ENCODE assay signal across 13 mouse cellular contexts in the genomic region with DNA sequence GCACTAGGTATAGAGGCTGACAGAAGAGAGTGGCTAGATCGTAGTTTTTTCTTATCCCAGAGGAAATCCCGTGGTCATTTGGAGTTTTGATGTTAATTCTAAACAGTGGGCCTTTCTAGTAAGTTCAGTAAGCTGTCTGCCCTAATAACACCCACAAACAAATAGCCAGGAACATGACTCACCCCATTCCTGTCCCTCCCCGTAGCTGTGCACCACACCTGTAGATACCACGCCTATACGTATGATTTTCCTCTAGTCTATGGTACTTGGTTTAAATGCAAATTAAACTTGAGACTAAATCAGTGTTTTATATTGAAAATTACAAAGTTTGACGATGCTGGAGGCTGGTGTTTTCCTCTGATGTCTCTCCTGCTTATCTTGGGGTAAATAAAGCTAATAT.
DNase-seq lines count a peak whose midpoint lies in the region; ATAC-seq and TF ChIP-seq lines count a peak whose summit lies in the region.
"Had no signal": no experiment of that assay in that cellular context is flagged by ENCODE, and none has a peak within 500 bp of the region (broad histone marks: within the 10 kb centered on the region; RNA-seq: fewer than 3 reads in every experiment).

No protein-coding gene starts in this region.

- H3K9ac ChIP-seq in hindbrain, embryonic 15.5 days, result no peak overlapping the region
- H3K9ac ChIP-seq in liver, embryonic 16.5 days (ENCODE audit: low read depth, low read length), result no peak overlapping the region

- H3K27me3 ChIP-seq in hindbrain, embryonic 15.5 days, result no peaks in the 10 kb centered on the region
- H3K27me3 ChIP-seq in liver, embryonic 16.5 days (ENCODE audit: control insufficient read depth, insufficient read depth, low read depth, low read length), result no peaks in the 10 kb centered on the region

- TF ChIP-seq CTCF in layer of hippocampus, adult 2 months (conservative IDR thresholded peaks at IDR 0.05), result no peak

- H3K4me1 ChIP-seq in hindbrain, embryonic 15.5 days (replicated peaks), result peaks cover 14% of the 10 kb centered on the region
- peaks cover 52% of the 10 kb centered on the region for H3K4me1 ChIP-seq in liver, embryonic 16.5 days (ENCODE audit: control insufficient read depth, low read depth, low read length)

- ATAC-seq in hindbrain, embryonic 15.5 days (ENCODE audit: low FRiP score, low read depth), result no peak
- no peak for ATAC-seq in liver, embryonic 16.5 days (ENCODE audit: low read depth)
- ATAC-seq: CD4-positive, CD25-positive, alpha-beta regulatory T cell, adult 4 months had no signal

- 90% methylated on average over 6 of the region's 6 CpGs for WGBS in hindbrain, embryonic 15.5 days
- WGBS in large intestine, adult 2 months, result 31% methylated on average over 6 of the region's 6 CpGs
- WGBS in liver, embryonic 16.5 days (ENCODE audit: insufficient replicate concordance), result 68% methylated on average over 6 of the region's 6 CpGs

- H3K9me3 ChIP-seq in hindbrain, embryonic 15.5 days, result no peaks in the 10 kb centered on the region
- no peaks in the 10 kb centered on the region for H3K9me3 ChIP-seq in liver, embryonic 16.5 days (replicated peaks; ENCODE audit: control insufficient read depth, low read length)

- peak overlapping the region; percentile 49; the same call in 1 of the 2 replicates for H3K27ac ChIP-seq in layer of hippocampus, adult 2 months
- H3K27ac ChIP-seq in hindbrain, embryonic 15.5 days (replicated peaks), result peak overlapping the region; percentile 46; the same call in 1 of the 2 replicates
- peak overlapping the region; percentile 92 for H3K27ac ChIP-seq in liver, embryonic 16.5 days (ENCODE audit: low read length)
- H3K27ac ChIP-seq: macrophage had no signal

- no peak overlapping the region for H3K4me3 ChIP-seq in layer of hippocampus, adult 2 months
- no peak overlapping the region for H3K4me3 ChIP-seq in hindbrain, embryonic 15.5 days
- H3K4me3 ChIP-seq in liver, embryonic 16.5 days (ENCODE audit: low read depth, low read length), result no peak overlapping the region

- DNase-seq in layer of hippocampus, adult 2 months (ENCODE audit: low spot score in 2 of 2), result no peak
- no peak for DNase-seq in layer of hippocampus, adult 11-12 months (ENCODE audit: low spot score)
- peak; percentile 37 for DNase-seq in large intestine, adult 2 months (ENCODE audit: low read depth, low spot score)
- no peak for DNase-seq in ovary, postnatal 10 days (ENCODE audit: low spot score)
- DNase-seq in layer of hippocampus, adult 18-20 months (ENCODE audit: low spot score in 2 of 2), result no peak
- DNase-seq: cerebellum, adult 2 months; midbrain, embryonic 14.5 days; right cerebral cortex, postnatal 14 days; thymus, postnatal 14 days had no signal

- no peak overlapping the region for H3K4me2 ChIP-seq in hindbrain, embryonic 15.5 days
- H3K4me2 ChIP-seq in liver, embryonic 16.5 days (ENCODE audit: low read depth, low read length), result no peak overlapping the region

- H3K36me3 ChIP-seq in hindbrain, embryonic 15.5 days, result no peaks in the 10 kb centered on the region
- no peaks in the 10 kb centered on the region for H3K36me3 ChIP-seq in liver, embryonic 16.5 days (ENCODE audit: control insufficient read depth, insufficient read depth)
